Mouse (Mus musculus) heart, embryonic 12.5 days (tissue): ENCODE data around the gene Stx5a. TPM values are rescaled to one million over a fixed set of nuclear protein-coding genes. Genes with fewer than 3 reads are reported as not detected.

Experiments
- ATAC-seq: fragments of 200-750 bp; cut with Nextera tagmentation; 2 replicates; pipeline ENCODE4 v1.8.0; 2017; ENCODE audit warnings: moderate TSS enrichment, moderate library complexity; ENCODE audit not compliant: insufficient number of reproducible peaks, low FRiP score
- H3K27ac ChIP-seq: fragments of 300-500 bp; sonication (generic); 2 replicates; pipeline ENCODE4 v1.5.1; 2016; ENCODE audit warnings: mild to moderate bottlenecking, moderate library complexity; ENCODE audit not compliant: poor library complexity, severe bottlenecking
- H3K27me3 ChIP-seq: fragments of 300-500 bp; sonication (generic); replicated peaks from 2 replicates; pipeline ENCODE4 v1.6.1; 2016; ENCODE audit warnings: mild to moderate bottlenecking, moderate library complexity
- H3K36me3 ChIP-seq: fragments of 300-500 bp; sonication (generic); 2 replicates; pipeline ENCODE4 v1.6.1; 2016; ENCODE audit warnings: mild to moderate bottlenecking, moderate library complexity
- H3K4me1 ChIP-seq: fragments of 300-500 bp; sonication (generic); replicated peaks from 2 replicates; pipeline ENCODE4 v1.6.1; 2016; ENCODE audit warnings: mild to moderate bottlenecking
- H3K4me2 ChIP-seq: fragments of 300-500 bp; sonication (generic); 2 replicates; pipeline ENCODE4 v1.6.1; 2016; ENCODE audit warnings: mild to moderate bottlenecking, moderate library complexity
- H3K4me3 ChIP-seq: fragments of 300-500 bp; sonication (generic); 2 replicates; pipeline ENCODE4 v1.5.1; 2016; ENCODE audit warnings: mild to moderate bottlenecking
- H3K9ac ChIP-seq: fragments of 300-500 bp; sonication (generic); 2 replicates; pipeline ENCODE4 v1.6.1; 2016; ENCODE audit warnings: mild to moderate bottlenecking, moderate library complexity
- H3K9me3 ChIP-seq: fragments of 300-500 bp; sonication (generic); replicated peaks from 2 replicates; pipeline ENCODE4 v1.6.1; 2016; ENCODE audit warnings: mild to moderate bottlenecking, moderate library complexity
- WGBS: fragments of 180-500 bp; shearing (Covaris S2); methylation state at CpG from one replicate; pipeline ENCODE4 v1.1.7; 2016; 5-methylcytosine and 5-hydroxymethylcytosine counted together
- polyA plus RNA-seq: library from polyadenylated mRNA; unstranded; fragments of >200 nt; fragmentation: Nextera tagmentation; extraction: Ambion mirVana; gene quantifications from 2 replicates; pipeline ENCODE4 v1.2.1, GENCODE M21; 2016

Stx5a gene
- 86.1 and 88.1 TPM in 2 replicates for polyA plus RNA-seq

DNA sequence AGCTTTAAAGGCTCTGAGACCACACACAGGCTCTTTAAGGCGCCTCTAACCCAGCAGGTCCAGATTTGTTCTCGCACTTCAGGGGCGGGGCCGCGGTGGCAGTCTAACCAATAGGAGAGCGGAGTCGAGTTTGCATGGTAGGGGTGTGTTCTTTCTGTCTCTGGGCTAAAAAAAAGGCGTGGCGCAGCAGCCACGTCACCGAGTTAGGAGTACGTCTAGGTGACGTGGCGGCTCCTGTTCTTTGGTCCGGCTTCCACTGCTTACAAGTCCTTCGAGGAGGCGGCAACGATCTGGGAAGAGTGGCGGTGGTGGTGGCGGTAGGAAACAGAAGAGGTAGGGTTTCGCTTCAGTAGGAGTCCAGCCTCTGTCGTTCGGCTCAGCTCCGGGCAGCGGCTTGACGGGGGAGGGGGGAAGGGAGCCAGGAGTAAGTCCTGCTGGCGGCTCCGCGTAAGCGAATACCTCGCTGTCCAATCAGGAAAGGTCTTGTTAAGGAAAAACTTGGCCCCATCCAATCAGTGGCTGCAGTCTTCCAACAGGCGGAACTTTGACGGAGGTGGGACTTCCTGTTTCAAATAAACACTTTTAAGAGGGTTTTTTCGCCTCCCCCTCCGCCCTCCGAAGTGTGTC is at the start of gene Stx5a:
Stx5a (plus strand) TSS at position 171 of the 627 bp plus-strand sequence.
- peaks cover 68% of the 10 kb centered on the region for H3K36me3 ChIP-seq
- under 1% methylated on average over 36 of the region's 36 CpGs for WGBS

DNA sequence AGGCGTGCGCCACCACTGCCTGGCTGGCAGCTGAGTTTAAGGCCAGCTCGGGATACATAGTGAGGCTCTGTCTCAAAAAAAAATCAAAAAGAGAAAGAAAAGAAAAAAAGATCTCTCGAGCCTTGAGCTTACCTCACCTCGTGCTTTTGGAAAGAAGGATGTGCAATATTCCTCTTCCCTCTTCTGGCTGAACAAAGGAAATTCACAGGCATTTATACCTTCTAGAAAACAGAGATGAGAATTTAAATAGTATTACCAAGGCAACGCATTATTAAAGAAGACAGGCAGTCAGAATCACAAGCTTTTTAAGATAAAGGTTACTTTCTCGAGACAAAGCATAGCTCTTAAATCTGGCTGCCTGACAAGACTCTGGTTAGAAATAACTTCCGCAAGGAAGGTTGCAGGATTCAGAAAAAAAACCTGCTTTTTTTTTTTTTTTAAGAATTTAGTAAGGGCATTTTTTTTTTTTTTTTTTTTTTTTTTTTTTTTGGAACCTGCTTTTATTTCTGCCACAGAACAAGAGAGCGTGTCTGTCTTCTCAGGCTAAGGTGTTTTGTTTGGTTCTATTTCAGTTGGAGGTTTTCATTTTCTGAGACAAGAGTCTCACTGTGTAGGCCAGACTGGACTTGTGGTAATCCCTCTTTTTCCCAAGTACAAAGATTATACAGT is 49.2 kb upstream of the Stx5a start:
- H3K9me3 ChIP-seq, result no peaks in the 10 kb centered on the region
- no peaks in the 10 kb centered on the region for H3K27me3 ChIP-seq
- H3K27ac ChIP-seq, result no peak overlapping the region
- H3K36me3 ChIP-seq, result no peaks in the 10 kb centered on the region
- 61% methylated on average over 9 of the region's 9 CpGs for WGBS
- H3K4me3 ChIP-seq, result no peak overlapping the region
- no peak overlapping the region for H3K4me2 ChIP-seq
- no peaks in the 10 kb centered on the region for H3K4me1 ChIP-seq
- no peak overlapping the region for H3K9ac ChIP-seq
- no peak for ATAC-seq

More for the DNA sequence above, at the start of gene Stx5a:
- Histone ChIP-seq H3K4me1 (peaks cover 21% of the 10 kb centered on the region), H3K4me3 (peak within 1 kb of the TSS; percentile 72), H3K27me3 (no peaks in the 10 kb centered on the region), H3K9ac (peak within 1 kb of the TSS; percentile 87), H3K9me3 (no peaks in the 10 kb centered on the region), H3K4me2 (peak within 1 kb of the TSS; percentile 98), H3K27ac (peak within 1 kb of the TSS; percentile 97)
- peak; percentile 98 for ATAC-seq

DNA sequence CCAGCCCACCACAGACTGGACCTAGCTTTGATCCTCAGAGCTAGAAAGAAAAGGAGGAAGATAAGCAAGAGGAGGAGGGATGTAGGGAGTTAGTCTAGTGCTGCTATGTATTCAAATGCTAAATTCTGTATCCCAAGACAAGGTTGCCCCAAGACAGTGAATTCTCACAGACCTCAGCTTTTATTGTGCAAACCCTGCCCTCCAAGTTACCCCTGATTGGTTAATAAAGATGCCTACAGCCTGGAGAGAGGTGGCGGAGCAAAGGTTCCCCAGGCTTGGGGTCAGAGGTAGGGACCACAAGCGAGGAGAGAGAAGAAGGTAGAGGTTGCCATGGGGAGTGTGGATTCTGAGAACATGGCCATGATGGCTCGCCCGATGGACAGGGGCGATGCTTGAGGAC is 48.5 kb upstream of the Stx5a start:
- no peaks in the 10 kb centered on the region for H3K27me3 ChIP-seq

DNA sequence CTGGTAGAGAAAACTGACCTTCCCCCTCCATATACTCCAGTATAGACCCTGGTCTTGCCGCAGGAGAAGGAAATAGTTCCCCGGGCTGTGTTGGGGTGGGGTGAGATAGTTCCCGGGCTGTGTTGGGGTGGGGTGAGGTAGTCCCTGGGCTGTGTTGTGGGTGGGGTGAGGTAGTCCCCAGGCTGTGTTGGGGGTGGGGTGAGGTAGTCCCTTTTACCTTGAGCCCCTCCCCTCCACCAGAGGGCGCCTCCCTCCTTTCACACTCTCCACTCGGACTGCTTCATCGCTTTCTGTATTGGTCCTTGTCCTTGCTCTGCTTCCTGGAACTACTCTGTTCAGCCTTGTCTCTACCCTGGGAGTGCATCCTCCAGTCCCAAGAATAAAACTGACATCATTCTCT is 45.9 kb upstream of the Stx5a start:
- Histone ChIP-seq H3K36me3 (no peaks in the 10 kb centered on the region), H3K4me1 (no peaks in the 10 kb centered on the region), H3K27me3 (no peaks in the 10 kb centered on the region), H3K9ac (no peak overlapping the region), H3K27ac (no peak overlapping the region), H3K4me3 (no peak overlapping the region), H3K9me3 (no peaks in the 10 kb centered on the region), H3K4me2 (no peak overlapping the region)
- peak; percentile 79 for ATAC-seq
- 38% methylated on average over 5 of the region's 6 CpGs for WGBS

More for the DNA sequence above, 48.5 kb upstream of the Stx5a start:
- no peak overlapping the region for H3K9ac ChIP-seq
- no peak overlapping the region for H3K4me2 ChIP-seq
- no peaks in the 10 kb centered on the region for H3K4me1 ChIP-seq
- no peaks in the 10 kb centered on the region for H3K9me3 ChIP-seq
- no peak overlapping the region for H3K27ac ChIP-seq
- ATAC-seq, result no peak
- no peak overlapping the region for H3K4me3 ChIP-seq
- H3K36me3 ChIP-seq, result no peaks in the 10 kb centered on the region
- 77% methylated on average over 5 of the region's 5 CpGs for WGBS

DNA sequence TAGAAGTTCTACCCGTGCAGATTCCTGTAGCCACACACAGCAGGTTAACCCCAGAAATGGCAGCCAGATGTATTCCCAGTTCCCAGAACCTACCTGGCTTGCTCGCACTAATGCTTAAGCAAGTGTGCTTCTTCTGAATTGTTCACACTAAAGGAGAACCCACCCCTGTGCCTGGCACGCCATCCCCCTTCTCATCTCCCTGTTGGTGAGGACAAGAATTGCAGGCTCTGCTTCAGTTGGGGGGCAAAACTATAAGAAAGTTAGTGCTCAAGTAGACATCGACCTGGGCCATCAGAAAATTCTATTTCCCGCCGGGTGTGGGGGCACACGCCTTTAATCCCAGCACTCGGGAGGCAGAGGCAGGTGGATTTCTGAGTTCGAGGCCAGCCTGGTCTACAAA is 41.6 kb upstream of the Stx5a start:
- Histone ChIP-seq H3K4me2 (no peak overlapping the region), H3K27me3 (no peaks in the 10 kb centered on the region), H3K27ac (no peak overlapping the region), H3K9me3 (no peaks in the 10 kb centered on the region), H3K4me3 (no peak overlapping the region), H3K4me1 (no peaks in the 10 kb centered on the region), H3K9ac (no peak overlapping the region), H3K36me3 (no peaks in the 10 kb centered on the region)
- no peak for ATAC-seq
- WGBS, result 71% methylated on average over 9 of the region's 9 CpGs

DNA sequence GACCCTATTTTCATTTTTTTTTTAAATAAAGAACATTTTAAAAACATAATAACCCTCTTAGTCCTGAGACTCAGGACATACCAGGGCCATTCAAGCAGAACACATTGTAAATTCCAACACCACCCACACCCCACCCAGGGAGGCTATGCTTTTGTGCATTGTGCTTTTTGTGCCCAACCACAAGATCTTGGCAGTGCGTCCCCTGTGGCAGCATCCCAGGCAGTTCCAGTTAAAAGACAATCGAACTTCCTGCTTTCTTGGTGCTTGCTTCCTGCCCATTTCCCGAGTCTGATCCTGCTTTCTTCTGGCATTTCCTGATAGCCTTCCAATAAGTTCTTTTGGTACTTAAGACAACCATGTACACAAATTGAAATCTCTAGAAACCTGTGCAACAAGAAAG is 38.8 kb upstream of the Stx5a start:
- no peak overlapping the region for H3K4me3 ChIP-seq
- no peak overlapping the region for H3K27ac ChIP-seq
- H3K4me2 ChIP-seq, result no peak overlapping the region
- no peaks in the 10 kb centered on the region for H3K27me3 ChIP-seq
- no peak for ATAC-seq
- WGBS, result 57% methylated on average over 3 of the region's 3 CpGs
- H3K9ac ChIP-seq, result no peak overlapping the region
- H3K4me1 ChIP-seq, result no peaks in the 10 kb centered on the region
- no peaks in the 10 kb centered on the region for H3K9me3 ChIP-seq
- H3K36me3 ChIP-seq, result peaks cover 11% of the 10 kb centered on the region

DNA sequence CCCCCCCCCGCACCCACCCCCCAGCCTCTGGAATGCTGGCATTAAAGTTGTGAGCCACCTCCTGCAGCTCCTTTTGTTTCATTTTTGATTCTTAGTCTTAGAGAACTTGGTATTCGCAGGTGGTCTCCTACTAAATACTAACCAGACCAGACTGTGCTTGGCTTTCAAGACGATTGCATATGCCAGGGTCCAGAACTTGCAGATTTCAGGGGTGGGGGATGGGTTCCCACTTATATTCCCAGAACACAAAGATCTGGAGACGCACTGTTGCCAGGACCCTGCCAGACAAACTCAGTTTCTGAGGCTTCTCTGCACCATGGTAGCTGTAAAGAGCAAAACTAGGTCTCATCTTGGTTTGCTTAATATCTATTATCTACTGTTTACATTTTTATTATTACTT is 37.6 kb upstream of the Stx5a start:
- Histone ChIP-seq H3K36me3 (peaks cover 22% of the 10 kb centered on the region), H3K27ac (no peak overlapping the region), H3K4me1 (no peaks in the 10 kb centered on the region), H3K4me3 (no peak overlapping the region), H3K9me3 (no peaks in the 10 kb centered on the region), H3K9ac (no peak overlapping the region), H3K27me3 (no peaks in the 10 kb centered on the region), H3K4me2 (no peak overlapping the region)
- ATAC-seq, result no peak
- 56% methylated on average over 4 of the region's 4 CpGs for WGBS

DNA sequence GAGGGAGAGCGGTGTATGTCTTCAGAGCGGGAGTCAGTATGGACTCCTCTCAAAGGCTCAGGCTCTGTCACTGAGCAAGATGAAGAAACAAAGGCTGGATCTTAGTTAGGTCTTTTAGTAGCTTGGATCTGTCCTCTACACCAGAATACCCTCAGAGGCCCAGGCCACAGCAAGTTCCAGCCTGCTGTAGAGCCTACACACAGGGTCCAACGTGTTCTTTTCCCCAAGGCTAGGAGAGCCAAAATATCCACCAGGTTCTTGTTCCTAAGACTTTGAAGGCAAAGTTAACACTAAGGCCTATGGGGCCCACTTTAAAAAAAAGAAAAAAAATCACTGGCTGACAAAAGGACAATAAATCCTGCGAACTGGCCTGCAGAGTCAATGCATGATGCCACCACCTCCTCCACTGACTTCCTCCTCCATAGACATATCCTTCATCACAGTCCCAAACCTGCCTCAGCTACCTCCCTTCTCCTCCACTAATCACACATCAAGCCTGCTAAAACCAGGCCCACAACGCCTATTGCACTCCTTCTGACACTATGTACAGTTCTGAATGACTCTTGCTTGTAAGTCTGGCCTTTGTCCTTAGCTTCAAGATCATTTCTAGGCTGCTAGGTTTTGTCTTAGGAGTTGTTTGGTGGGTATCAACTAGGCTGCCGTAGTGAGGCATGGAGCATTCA is 36.0 kb upstream of the Stx5a start:
- Histone ChIP-seq H3K4me1 (0 out of 2 replicates have a peak, but pooled peaks cover under 1% of the 10 kb centered on the region), H3K9ac (no peak overlapping the region), H3K27ac (no peak overlapping the region), H3K4me2 (no peak overlapping the region), H3K27me3 (no peaks in the 10 kb centered on the region), H3K36me3 (peaks cover 38% of the 10 kb centered on the region), H3K9me3 (no peaks in the 10 kb centered on the region), H3K4me3 (no peak overlapping the region)
- no peak for ATAC-seq
- WGBS, result 75% methylated on average over 6 of the region's 6 CpGs

DNA sequence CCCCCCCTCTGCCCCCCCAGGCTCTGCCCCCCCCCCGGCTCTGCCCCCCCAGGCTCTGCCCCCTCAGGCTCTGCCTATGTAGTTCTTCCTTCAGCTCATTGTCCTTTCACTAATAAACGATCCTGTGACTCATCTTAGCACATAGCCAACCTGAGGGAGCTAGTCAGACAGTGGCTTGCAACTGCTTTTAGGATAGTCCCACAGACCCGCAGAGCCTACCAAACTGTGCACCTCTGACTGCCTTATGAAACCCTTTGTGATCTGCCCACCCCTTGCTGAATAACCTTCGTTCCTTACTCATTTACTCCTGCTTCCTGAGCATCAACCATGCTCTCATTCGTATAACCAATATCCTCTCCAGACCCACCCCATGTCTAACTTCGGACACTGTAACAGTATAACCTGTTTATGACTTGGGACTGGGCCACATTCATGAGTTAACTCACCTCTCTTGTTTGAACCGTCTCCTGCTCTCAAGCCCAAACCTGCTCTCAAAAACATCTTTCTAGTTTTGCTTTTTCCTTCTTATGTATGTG is 35.0 kb upstream of the Stx5a start:
- no peak overlapping the region for H3K4me2 ChIP-seq
- peaks cover 48% of the 10 kb centered on the region for H3K36me3 ChIP-seq
- 0 out of 2 replicates have a peak, but pooled peaks cover 6% of the 10 kb centered on the region for H3K4me1 ChIP-seq
- WGBS, result 87% methylated on average over 7 of the region's 7 CpGs
- H3K4me3 ChIP-seq, result no peak overlapping the region
- no peaks in the 10 kb centered on the region for H3K9me3 ChIP-seq
- no peak overlapping the region for H3K27ac ChIP-seq
- no peaks in the 10 kb centered on the region for H3K27me3 ChIP-seq
- ATAC-seq, result no peak
- no peak overlapping the region for H3K9ac ChIP-seq

DNA sequence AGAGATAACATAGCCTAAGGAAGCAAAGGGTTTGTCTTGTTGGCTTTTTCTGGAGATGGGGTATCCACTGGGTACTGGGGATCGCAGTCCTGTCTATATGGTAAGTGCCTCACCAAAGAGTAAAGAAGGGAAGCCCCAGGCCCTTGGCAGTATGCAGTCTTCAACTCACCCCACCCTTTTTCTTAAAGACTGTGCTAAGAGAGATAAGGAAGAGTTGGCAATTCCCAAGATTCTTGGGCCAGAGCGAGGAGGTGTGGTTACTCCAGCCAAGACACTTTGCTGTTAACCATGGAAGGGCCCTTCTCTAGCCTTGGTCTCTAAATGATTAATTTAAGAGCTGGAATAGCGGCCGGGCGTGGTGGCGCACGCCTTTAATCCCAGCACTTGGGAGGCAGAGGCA is 34.3 kb upstream of the Stx5a start:
- H3K4me2 ChIP-seq, result no peak overlapping the region
- H3K4me3 ChIP-seq, result no peak overlapping the region
- H3K36me3 ChIP-seq, result peaks cover 54% of the 10 kb centered on the region
- H3K27me3 ChIP-seq, result no peaks in the 10 kb centered on the region
- no peak for ATAC-seq
- H3K9me3 ChIP-seq, result no peaks in the 10 kb centered on the region
- H3K9ac ChIP-seq, result no peak overlapping the region
- peaks cover 12% of the 10 kb centered on the region for H3K4me1 ChIP-seq
- WGBS, result 90% methylated on average over 7 of the region's 7 CpGs
- H3K27ac ChIP-seq, result no peak overlapping the region

DNA sequence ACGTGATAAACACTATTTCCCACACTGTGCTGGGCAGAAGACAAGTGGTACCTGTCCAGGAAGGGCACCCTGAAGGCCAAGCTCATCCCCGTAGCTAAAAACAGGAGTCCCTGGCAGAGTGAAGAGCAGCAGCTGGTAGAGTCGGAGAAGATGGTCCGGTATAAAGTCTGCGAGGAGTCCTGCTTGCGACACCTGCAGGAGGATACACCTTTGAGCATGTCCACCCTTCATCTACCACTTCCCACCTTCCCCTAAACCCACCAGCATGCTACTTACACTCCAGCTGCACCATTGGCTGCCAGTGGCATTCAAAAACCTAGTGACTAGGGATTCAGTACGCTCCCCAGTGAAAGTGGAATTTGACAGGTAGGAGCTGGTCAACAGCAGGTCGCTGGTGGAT is 32.3 kb upstream of the Stx5a start:
- Histone ChIP-seq H3K4me1 (peaks cover 20% of the 10 kb centered on the region), H3K9ac (no peak overlapping the region), H3K4me3 (no peak overlapping the region), H3K36me3 (peaks cover 57% of the 10 kb centered on the region), H3K27ac (no peak overlapping the region), H3K4me2 (no peak overlapping the region), H3K9me3 (no peaks in the 10 kb centered on the region), H3K27me3 (no peaks in the 10 kb centered on the region)
- 93% methylated on average over 8 of the region's 8 CpGs for WGBS
- ATAC-seq, result no peak
